Mouse (Mus musculus): ENCODE data around the gene Clip3. TPM values are rescaled to one million over a fixed set of nuclear protein-coding genes. Genes with fewer than 3 reads are reported as not detected.

The Clip3 gene
- polyA plus RNA-seq, 1 experiment from 2014 or later, result 53.9 TPM

GRCm38 (mm10) chr7:30326427-30326826, 34.9 kb downstream of the Clip3 start:
- no peaks in the 10 kb centered on the region for H3K27me3 ChIP-seq (ENCODE audit: control insufficient read depth, insufficient read depth, low read length)
- H3K4me1 ChIP-seq (ENCODE audit: control insufficient read depth, insufficient read depth, low read length), result peaks cover 5% of the 10 kb centered on the region; the same call in 1 of the 2 replicates
- H3K9me3 ChIP-seq (ENCODE audit: control insufficient read depth, low read depth, low read length), result no peaks in the 10 kb centered on the region
- no peak for ATAC-seq (ENCODE audit: insufficient number of reproducible peaks, insufficient read depth, low FRiP score, low read depth)
- H3K9ac ChIP-seq (replicated peaks; ENCODE audit: low read depth, low read length), result no peak overlapping the region
- H3K36me3 ChIP-seq (ENCODE audit: control insufficient read depth, insufficient read depth, low read length), result no peaks in the 10 kb centered on the region
- no peak overlapping the region for H3K4me2 ChIP-seq (replicated peaks; ENCODE audit: low read depth, low read length)
- H3K27ac ChIP-seq (ENCODE audit: low read length), result no peak overlapping the region
- no peak overlapping the region for H3K4me3 ChIP-seq (ENCODE audit: low read depth, low read length)

GRCm38 (mm10) chr7:30327140-30327539, 35.6 kb downstream of the Clip3 start:
- no peak overlapping the region for H3K9ac ChIP-seq (replicated peaks; ENCODE audit: low read depth, low read length)
- no peak for ATAC-seq (ENCODE audit: insufficient number of reproducible peaks, insufficient read depth, low FRiP score, low read depth)
- 57% methylated on average over 15 of the region's 15 CpGs for WGBS
- no peaks in the 10 kb centered on the region for H3K36me3 ChIP-seq (ENCODE audit: control insufficient read depth, insufficient read depth, low read length)
- H3K27ac ChIP-seq (ENCODE audit: low read length), result no peak overlapping the region
- no peaks in the 10 kb centered on the region for H3K27me3 ChIP-seq (ENCODE audit: control insufficient read depth, insufficient read depth, low read length)
- H3K4me1 ChIP-seq (ENCODE audit: control insufficient read depth, insufficient read depth, low read length), result 0 out of 2 replicates have a peak, but pooled peaks cover 4% of the 10 kb centered on the region
- no peaks in the 10 kb centered on the region for H3K9me3 ChIP-seq (ENCODE audit: control insufficient read depth, low read depth, low read length)
- no peak overlapping the region for H3K4me3 ChIP-seq (ENCODE audit: low read depth, low read length)
- no peak overlapping the region for H3K4me2 ChIP-seq (replicated peaks; ENCODE audit: low read depth, low read length)

- 52% methylated on average over 10 of the region's 10 CpGs for WGBS
- Histone ChIP-seq H3K4me2 (replicated peaks; ENCODE audit: low read depth, low read length) (no peak overlapping the region), H3K9me3 (ENCODE audit: control insufficient read depth, low read depth, low read length) (no peaks in the 10 kb centered on the region), H3K4me3 (ENCODE audit: low read depth, low read length) (no peak overlapping the region), H3K9ac (replicated peaks; ENCODE audit: low read depth, low read length) (no peak overlapping the region), H3K27ac (ENCODE audit: low read length) (no peak overlapping the region), H3K27me3 (ENCODE audit: control insufficient read depth, insufficient read depth, low read length) (no peaks in the 10 kb centered on the region), H3K36me3 (ENCODE audit: control insufficient read depth, insufficient read depth, low read length) (no peaks in the 10 kb centered on the region), H3K4me1 (ENCODE audit: control insufficient read depth, insufficient read depth, low read length) (peaks cover 2% of the 10 kb centered on the region)
- ATAC-seq (ENCODE audit: insufficient number of reproducible peaks, insufficient read depth, low FRiP score, low read depth), result no peak
Measured at GRCm38 (mm10) chr7:30328379-30328778, 36.9 kb downstream of the Clip3 start.

- Histone ChIP-seq H3K9ac (replicated peaks; ENCODE audit: low read depth, low read length) (no peak overlapping the region), H3K4me3 (ENCODE audit: low read depth, low read length) (no peak overlapping the region), H3K4me2 (replicated peaks; ENCODE audit: low read depth, low read length) (no peak overlapping the region), H3K27me3 (ENCODE audit: control insufficient read depth, insufficient read depth, low read length) (peaks cover 2% of the 10 kb centered on the region; the same call in 1 of the 2 replicates), H3K9me3 (ENCODE audit: control insufficient read depth, low read depth, low read length) (no peaks in the 10 kb centered on the region), H3K27ac (ENCODE audit: low read length) (no peak overlapping the region), H3K36me3 (ENCODE audit: control insufficient read depth, insufficient read depth, low read length) (no peaks in the 10 kb centered on the region), H3K4me1 (ENCODE audit: control insufficient read depth, insufficient read depth, low read length) (peaks cover 10% of the 10 kb centered on the region)
- peak; percentile 70; the same call in 1 of the 2 replicates for ATAC-seq (ENCODE audit: insufficient number of reproducible peaks, insufficient read depth, low FRiP score, low read depth)
- 10% methylated on average over 13 of the region's 13 CpGs for WGBS
Measured at GRCm38 (mm10) chr7:30331887-30332286, 40.4 kb downstream of the Clip3 start.

DNA sequence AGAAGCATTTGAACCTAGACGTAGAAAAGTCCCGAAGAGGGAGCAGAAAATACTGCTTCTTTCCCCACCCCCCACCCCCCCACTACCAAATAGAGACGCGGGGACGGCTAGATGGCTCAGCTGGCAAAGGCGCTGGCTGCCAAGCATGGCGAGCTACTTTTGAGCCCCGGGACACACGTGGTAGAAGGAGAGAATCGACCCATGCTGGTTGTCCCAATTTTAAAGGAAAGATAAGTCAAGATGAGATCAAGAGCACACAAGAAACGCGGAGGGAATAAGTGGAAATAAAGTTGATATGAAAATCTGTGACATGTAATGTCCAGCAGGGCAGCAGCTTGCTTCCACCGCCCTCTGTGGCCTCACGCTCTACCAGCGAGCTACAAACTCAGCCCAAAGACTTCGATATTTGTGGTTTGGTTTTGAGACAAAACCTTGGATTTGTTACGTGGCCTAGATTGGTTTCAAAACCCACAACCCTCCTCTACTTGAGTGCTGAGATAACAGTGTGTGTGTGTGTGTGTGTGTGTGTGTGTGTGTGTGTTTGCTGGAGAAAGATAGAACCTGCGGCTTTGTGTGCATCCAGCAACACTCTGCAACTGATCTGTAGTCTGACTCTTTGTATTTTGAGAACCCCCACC, 41.2 kb downstream of the Clip3 start:
- H3K4me2 ChIP-seq (replicated peaks; ENCODE audit: low read depth, low read length), result no peak overlapping the region
- ATAC-seq (ENCODE audit: insufficient number of reproducible peaks, insufficient read depth, low FRiP score, low read depth), result no peak
- H3K9ac ChIP-seq (replicated peaks; ENCODE audit: low read depth, low read length), result no peak overlapping the region
- no peaks in the 10 kb centered on the region for H3K9me3 ChIP-seq (ENCODE audit: control insufficient read depth, low read depth, low read length)
- H3K27ac ChIP-seq (ENCODE audit: low read length), result no peak overlapping the region
- peaks cover 2% of the 10 kb centered on the region; the same call in 1 of the 2 replicates for H3K27me3 ChIP-seq (ENCODE audit: control insufficient read depth, insufficient read depth, low read length)
- no peak overlapping the region for H3K4me3 ChIP-seq (ENCODE audit: low read depth, low read length)
- WGBS, result 65% methylated on average over 18 of the region's 18 CpGs
- peaks cover 10% of the 10 kb centered on the region for H3K4me1 ChIP-seq (ENCODE audit: control insufficient read depth, insufficient read depth, low read length)
- no peaks in the 10 kb centered on the region for H3K36me3 ChIP-seq (ENCODE audit: control insufficient read depth, insufficient read depth, low read length)

GRCm38 (mm10) chr7:30333436-30333835, 41.9 kb downstream of the Clip3 start:
- no peak overlapping the region for H3K9ac ChIP-seq (replicated peaks; ENCODE audit: low read depth, low read length)
- WGBS, result 21% methylated on average over 4 of the region's 4 CpGs
- no peaks in the 10 kb centered on the region for H3K9me3 ChIP-seq (ENCODE audit: control insufficient read depth, low read depth, low read length)

GRCm38 (mm10) chr7:30334563-30334962, 43.0 kb downstream of the Clip3 start:
- Histone ChIP-seq H3K4me1 (ENCODE audit: control insufficient read depth, insufficient read depth, low read length) (peaks cover 10% of the 10 kb centered on the region), H3K4me3 (ENCODE audit: low read depth, low read length) (no peak overlapping the region), H3K36me3 (ENCODE audit: control insufficient read depth, insufficient read depth, low read length) (no peaks in the 10 kb centered on the region), H3K27me3 (ENCODE audit: control insufficient read depth, insufficient read depth, low read length) (peaks cover 2% of the 10 kb centered on the region; the same call in 1 of the 2 replicates), H3K9ac (replicated peaks; ENCODE audit: low read depth, low read length) (no peak overlapping the region), H3K9me3 (ENCODE audit: control insufficient read depth, low read depth, low read length) (no peaks in the 10 kb centered on the region), H3K27ac (ENCODE audit: low read length) (no peak overlapping the region), H3K4me2 (replicated peaks; ENCODE audit: low read depth, low read length) (no peak overlapping the region)
- no peak for ATAC-seq (ENCODE audit: insufficient number of reproducible peaks, insufficient read depth, low FRiP score, low read depth)
- 62% methylated on average over 5 of the region's 5 CpGs for WGBS

More at GRCm38 (mm10) chr7:30333436-30333835, 41.9 kb downstream of the Clip3 start:
- Histone ChIP-seq H3K4me2 (replicated peaks; ENCODE audit: low read depth, low read length) (no peak overlapping the region), H3K36me3 (ENCODE audit: control insufficient read depth, insufficient read depth, low read length) (no peaks in the 10 kb centered on the region), H3K27me3 (ENCODE audit: control insufficient read depth, insufficient read depth, low read length) (peaks cover 2% of the 10 kb centered on the region; the same call in 1 of the 2 replicates), H3K4me3 (ENCODE audit: low read depth, low read length) (no peak overlapping the region), H3K27ac (ENCODE audit: low read length) (no peak overlapping the region), H3K4me1 (ENCODE audit: control insufficient read depth, insufficient read depth, low read length) (peaks cover 10% of the 10 kb centered on the region)
- peak; percentile 39; the same call in 1 of the 2 replicates for ATAC-seq (ENCODE audit: insufficient number of reproducible peaks, insufficient read depth, low FRiP score, low read depth)

GRCm38 (mm10) chr7:30335688-30336087, 44.2 kb downstream of the Clip3 start:
- Histone ChIP-seq H3K4me3 (ENCODE audit: low read depth, low read length) (no peak overlapping the region), H3K4me1 (ENCODE audit: control insufficient read depth, insufficient read depth, low read length) (peaks cover 10% of the 10 kb centered on the region), H3K27me3 (ENCODE audit: control insufficient read depth, insufficient read depth, low read length) (peaks cover 2% of the 10 kb centered on the region; the same call in 1 of the 2 replicates), H3K4me2 (replicated peaks; ENCODE audit: low read depth, low read length) (no peak overlapping the region), H3K9ac (replicated peaks; ENCODE audit: low read depth, low read length) (no peak overlapping the region), H3K9me3 (ENCODE audit: control insufficient read depth, low read depth, low read length) (no peaks in the 10 kb centered on the region), H3K27ac (ENCODE audit: low read length) (no peak overlapping the region), H3K36me3 (ENCODE audit: control insufficient read depth, insufficient read depth, low read length) (no peaks in the 10 kb centered on the region)
- WGBS, result 79% methylated on average over 6 of the region's 6 CpGs
- ATAC-seq (ENCODE audit: insufficient number of reproducible peaks, insufficient read depth, low FRiP score, low read depth), result no peak

All from stomach, embryonic 14.5 days (tissue).